Mouse (Mus musculus): ENCODE data around the gene Rhbg. TPM values are rescaled to one million over a fixed set of nuclear protein-coding genes. Genes with fewer than 3 reads are reported as not detected.

The Rhbg gene
- polyA plus RNA-seq, 2 experiments, result 11.0 to 17.0 TPM

GRCm38 (mm10) chr3:88231061-88231641, 23.4 kb downstream of the Rhbg start:
- WGBS, result 8% methylated on average over 1 of the region's 1 CpGs
- Histone ChIP-seq H3K4me1 (ENCODE audit: control insufficient read depth, insufficient read depth, low read length) (0 out of 2 replicates have a peak, but pooled peaks cover 4% of the 10 kb centered on the region), H3K27me3 (ENCODE audit: control insufficient read depth, insufficient read depth, low read length) (peaks cover 18% of the 10 kb centered on the region; the same call in 1 of the 2 replicates), H3K36me3 (ENCODE audit: control insufficient read depth, insufficient read depth, low read length) (no peaks in the 10 kb centered on the region), H3K4me3 (replicated peaks; ENCODE audit: low read length) (no peak overlapping the region), H3K27ac (replicated peaks; ENCODE audit: low read depth, low read length) (no peak overlapping the region), H3K9ac (ENCODE audit: low read depth, low read length, severe bottlenecking) (no peak overlapping the region), H3K9me3 (ENCODE audit: control insufficient read depth, low read length) (no peaks in the 10 kb centered on the region), H3K4me2 (replicated peaks; ENCODE audit: low read depth, low read length, severe bottlenecking) (no peak overlapping the region)
- no peak for TF ChIP-seq POLR2A (IDR thresholded peaks at IDR 0.05; ENCODE audit: borderline replicate concordance, extremely low read depth, insufficient read depth, insufficient read length)
- DNase-seq (ENCODE audit: low spot score) (no peak), ATAC-seq (ENCODE audit: low FRiP score, low read depth) (no peak)

DNA sequence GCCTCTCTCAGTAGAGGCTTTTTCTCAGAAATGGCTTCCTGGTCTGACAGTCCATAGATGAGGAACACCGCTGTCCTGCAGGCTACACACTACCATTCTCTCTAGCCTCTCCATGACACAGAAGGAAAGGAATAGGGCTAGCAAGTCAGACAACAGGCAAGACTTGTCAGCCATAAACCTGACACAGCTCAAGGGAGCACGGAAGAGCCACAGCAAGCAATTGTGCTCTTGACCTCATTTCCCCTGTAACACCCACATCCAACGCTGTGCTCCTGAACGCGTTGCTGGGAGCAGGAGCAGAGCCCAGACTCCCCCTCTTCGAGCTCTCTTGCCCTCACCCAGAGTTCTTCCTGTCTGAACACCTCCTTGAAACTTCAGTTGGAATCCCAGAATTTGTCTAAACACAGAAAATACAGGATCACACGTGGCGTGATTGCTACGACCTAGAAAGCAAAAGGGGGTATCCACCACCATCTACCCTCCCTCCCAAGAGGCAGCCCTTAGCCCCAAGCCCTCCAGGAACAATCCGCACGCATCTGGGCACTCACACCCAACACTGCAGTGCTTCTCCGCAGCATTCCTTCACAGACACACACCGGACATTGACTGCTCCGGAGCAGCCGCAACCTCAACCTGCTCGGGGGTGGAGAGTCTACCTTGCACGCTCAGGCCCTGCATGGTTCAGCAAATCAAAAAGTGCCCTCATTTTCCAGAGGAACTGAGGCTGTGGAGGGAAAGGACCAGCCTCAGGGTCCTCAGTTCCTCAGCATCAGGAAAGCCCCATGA, 24.1 kb downstream of the Rhbg start:
- Histone ChIP-seq H3K4me2 (replicated peaks; ENCODE audit: low read depth, low read length, severe bottlenecking) (no peak overlapping the region), H3K4me3 (replicated peaks; ENCODE audit: low read length) (no peak overlapping the region), H3K4me1 (ENCODE audit: control insufficient read depth, insufficient read depth, low read length) (0 out of 2 replicates have a peak, but pooled peaks cover 4% of the 10 kb centered on the region), H3K36me3 (ENCODE audit: control insufficient read depth, insufficient read depth, low read length) (no peaks in the 10 kb centered on the region), H3K9ac (ENCODE audit: low read depth, low read length, severe bottlenecking) (no peak overlapping the region), H3K9me3 (ENCODE audit: control insufficient read depth, low read length) (no peaks in the 10 kb centered on the region), H3K27me3 (ENCODE audit: control insufficient read depth, insufficient read depth, low read length) (peaks cover 17% of the 10 kb centered on the region; the same call in 1 of the 2 replicates), H3K27ac (replicated peaks; ENCODE audit: low read depth, low read length) (no peak overlapping the region)
- ATAC-seq (ENCODE audit: low FRiP score, low read depth) (no peak), DNase-seq (ENCODE audit: low spot score) (no peak)
- WGBS, result 40% methylated on average over 17 of the region's 17 CpGs
- no peak for TF ChIP-seq POLR2A (IDR thresholded peaks at IDR 0.05; ENCODE audit: borderline replicate concordance, extremely low read depth, insufficient read depth, insufficient read length)

- Histone ChIP-seq H3K4me1 (ENCODE audit: control insufficient read depth, insufficient read depth, low read length) (0 out of 2 replicates have a peak, but pooled peaks cover 4% of the 10 kb centered on the region), H3K27me3 (ENCODE audit: control insufficient read depth, insufficient read depth, low read length) (peaks cover 17% of the 10 kb centered on the region; the same call in 1 of the 2 replicates)
- TF ChIP-seq POLR2A (IDR thresholded peaks at IDR 0.05; ENCODE audit: borderline replicate concordance, extremely low read depth, insufficient read depth, insufficient read length), result no peak
These were observed 25.0 kb downstream of the Rhbg start for GRCm38 (mm10) chr3:88229526-88229925.

DNA sequence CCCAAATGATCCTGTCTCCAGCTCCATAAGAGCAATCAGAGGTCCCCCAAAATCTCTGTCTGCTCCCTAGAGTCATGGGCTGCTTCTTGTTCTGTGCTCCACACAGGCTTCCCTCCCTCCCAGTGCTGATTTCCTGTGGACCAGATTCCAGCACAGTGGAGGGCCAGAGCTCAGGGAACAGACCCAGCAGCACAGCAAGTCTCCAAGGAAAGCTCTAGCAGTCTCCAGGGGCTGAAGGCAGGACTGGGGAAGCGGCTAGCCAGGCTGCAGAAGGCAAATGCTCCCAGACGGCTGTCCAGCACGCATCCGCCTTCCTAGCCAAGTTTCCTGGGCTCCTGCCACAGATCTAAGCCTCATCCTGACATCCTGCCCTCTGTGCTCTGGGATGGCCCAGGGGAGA, 25.6 kb downstream of the Rhbg start:
- DNase-seq (ENCODE audit: low spot score) (no peak), ATAC-seq (ENCODE audit: low FRiP score, low read depth) (no peak)
- H3K36me3 ChIP-seq (ENCODE audit: control insufficient read depth, insufficient read depth, low read length), result no peaks in the 10 kb centered on the region
- 0 out of 2 replicates have a peak, but pooled peaks cover 4% of the 10 kb centered on the region for H3K4me1 ChIP-seq (ENCODE audit: control insufficient read depth, insufficient read depth, low read length)
- H3K4me2 ChIP-seq (replicated peaks; ENCODE audit: low read depth, low read length, severe bottlenecking), result no peak overlapping the region
- WGBS, result 49% methylated on average over 2 of the region's 4 CpGs
- H3K27ac ChIP-seq (replicated peaks; ENCODE audit: low read depth, low read length), result no peak overlapping the region
- TF ChIP-seq POLR2A (IDR thresholded peaks at IDR 0.05; ENCODE audit: borderline replicate concordance, extremely low read depth, insufficient read depth, insufficient read length), result no peak
- no peak overlapping the region for H3K4me3 ChIP-seq (replicated peaks; ENCODE audit: low read length)
- H3K9ac ChIP-seq (ENCODE audit: low read depth, low read length, severe bottlenecking), result no peak overlapping the region
- no peaks in the 10 kb centered on the region for H3K9me3 ChIP-seq (ENCODE audit: control insufficient read depth, low read length)
- H3K27me3 ChIP-seq (ENCODE audit: control insufficient read depth, insufficient read depth, low read length), result peaks cover 17% of the 10 kb centered on the region; the same call in 1 of the 2 replicates

More at GRCm38 (mm10) chr3:88229526-88229925, 25.0 kb downstream of the Rhbg start:
- no peak overlapping the region for H3K4me2 ChIP-seq (replicated peaks; ENCODE audit: low read depth, low read length, severe bottlenecking)
- H3K36me3 ChIP-seq (ENCODE audit: control insufficient read depth, insufficient read depth, low read length), result no peaks in the 10 kb centered on the region
- H3K9ac ChIP-seq (ENCODE audit: low read depth, low read length, severe bottlenecking), result no peak overlapping the region
- H3K4me3 ChIP-seq (replicated peaks; ENCODE audit: low read length), result no peak overlapping the region
- no peaks in the 10 kb centered on the region for H3K9me3 ChIP-seq (ENCODE audit: control insufficient read depth, low read length)
- ATAC-seq (ENCODE audit: low FRiP score, low read depth), result no peak
- 88% methylated on average over 6 of the region's 6 CpGs for WGBS
- H3K27ac ChIP-seq (replicated peaks; ENCODE audit: low read depth, low read length), result no peak overlapping the region
- DNase-seq (ENCODE audit: low spot score), result no peak

- Histone ChIP-seq H3K9me3 (ENCODE audit: control insufficient read depth, low read length) (no peaks in the 10 kb centered on the region), H3K27me3 (ENCODE audit: control insufficient read depth, insufficient read depth, low read length) (peaks cover 17% of the 10 kb centered on the region; the same call in 1 of the 2 replicates), H3K4me1 (ENCODE audit: control insufficient read depth, insufficient read depth, low read length) (0 out of 2 replicates have a peak, but pooled peaks cover 4% of the 10 kb centered on the region), H3K36me3 (ENCODE audit: control insufficient read depth, insufficient read depth, low read length) (no peaks in the 10 kb centered on the region), H3K4me3 (replicated peaks; ENCODE audit: low read length) (no peak overlapping the region), H3K4me2 (replicated peaks; ENCODE audit: low read depth, low read length, severe bottlenecking) (no peak overlapping the region), H3K27ac (replicated peaks; ENCODE audit: low read depth, low read length) (no peak overlapping the region), H3K9ac (ENCODE audit: low read depth, low read length, severe bottlenecking) (no peak overlapping the region)
- DNase-seq (ENCODE audit: low spot score) (no peak), ATAC-seq (ENCODE audit: low FRiP score, low read depth) (no peak)
- no peak for TF ChIP-seq POLR2A (IDR thresholded peaks at IDR 0.05; ENCODE audit: borderline replicate concordance, extremely low read depth, insufficient read depth, insufficient read length)
- 17% methylated on average over 4 of the region's 6 CpGs for WGBS
These were observed 26.5 kb downstream of the Rhbg start for GRCm38 (mm10) chr3:88227976-88228375.
